Mouse (Mus musculus): ENCODE results near the gene Pard3. TPM values are rescaled to one million over a fixed set of nuclear protein-coding genes. Genes with fewer than 3 reads are reported as not detected.
A peak's percentile ranks its signal among the peaks of the same experiment; 100 is the strongest.

Pard3 gene
- polyA plus RNA-seq, 1 experiment from 2014 or later = 5.4 TPM

DNA sequence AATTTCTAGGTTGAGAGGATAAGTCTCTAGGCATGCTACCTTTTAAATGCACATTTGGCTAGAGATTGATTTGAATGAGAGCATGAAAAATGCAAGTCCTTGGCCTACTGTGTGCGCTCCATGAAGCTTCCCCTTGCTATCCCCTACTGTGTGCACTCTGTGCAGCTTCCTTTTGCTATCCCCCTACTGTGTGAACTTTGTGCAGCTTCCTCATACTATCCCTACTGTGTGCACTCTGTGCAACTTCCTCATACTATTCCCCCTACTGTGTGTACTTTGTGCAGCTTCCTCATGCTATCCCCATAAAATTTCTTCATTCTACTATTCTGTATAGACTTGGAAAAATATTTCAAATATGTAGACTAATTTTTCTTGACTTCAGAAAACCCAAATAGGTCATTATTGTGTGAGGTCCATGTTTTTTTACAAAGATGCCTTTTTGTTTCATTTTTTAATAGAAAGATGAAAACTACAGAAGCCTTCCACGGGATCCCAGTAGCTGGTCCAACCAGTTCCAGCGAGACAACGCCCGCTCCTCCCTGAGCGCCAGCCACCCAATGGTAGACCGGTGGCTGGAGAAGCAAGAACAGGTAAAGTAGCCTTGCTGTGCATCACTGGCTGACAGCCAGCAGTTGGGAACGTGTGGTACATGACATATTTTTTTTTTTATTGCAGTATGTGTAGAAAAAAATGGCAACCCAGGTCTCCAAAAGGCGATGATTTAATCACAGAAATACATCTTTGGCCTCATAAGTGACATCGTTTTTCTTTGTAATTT lies 260.1 kb downstream of the Pard3 start:
- DNase-seq = no peak
- ATAC-seq (ENCODE audit: low read depth) = no peak
- Histone ChIP-seq H3K4me3 (replicated peaks) (no peak overlapping the region), H3K27me3 (no peaks in the 10 kb centered on the region), H3K36me3 (no peaks in the 10 kb centered on the region), H3K9me3 (replicated peaks) (no peaks in the 10 kb centered on the region), H3K27ac (no peak overlapping the region), H3K4me1 (replicated peaks) (no peaks in the 10 kb centered on the region), H3K9ac (no peak overlapping the region), H3K4me2 (no peak overlapping the region)
- WGBS (ENCODE audit: insufficient replicate concordance) = 75% methylated on average over 10 of the region's 10 CpGs

DNA sequence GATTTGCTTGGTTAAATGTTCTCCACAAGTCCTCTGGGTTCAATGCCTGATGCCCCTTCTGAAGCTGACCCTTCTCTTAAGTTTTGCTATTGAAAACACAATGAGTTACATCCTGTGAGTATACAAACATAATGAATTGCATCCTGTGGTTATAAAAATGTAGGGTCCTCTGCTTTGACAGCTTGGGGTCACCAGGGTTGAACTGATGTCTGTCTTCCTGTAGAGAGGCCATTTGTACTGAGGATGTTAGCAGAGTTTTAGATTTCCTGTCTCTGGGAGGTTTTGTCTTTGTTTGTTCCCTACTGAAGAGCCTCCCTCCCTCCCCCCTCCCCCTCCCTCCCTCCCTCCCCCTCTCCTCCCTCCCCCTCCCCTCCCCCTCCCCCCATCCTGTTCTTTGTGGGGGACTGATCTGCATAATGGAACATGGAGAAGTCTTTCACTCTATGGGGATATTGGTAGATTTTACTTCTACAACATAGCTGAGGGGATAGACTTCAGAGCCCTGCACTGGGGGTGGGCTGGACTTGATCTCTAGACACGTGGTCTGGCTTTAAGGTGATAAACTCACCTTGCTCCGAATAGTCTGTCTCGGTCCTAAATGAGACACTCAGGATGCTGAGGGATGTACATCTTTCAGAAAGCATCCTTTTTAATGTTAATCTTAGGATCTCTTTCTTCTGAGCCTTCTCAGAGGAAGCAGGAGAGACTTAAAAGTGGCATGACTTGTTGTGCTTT lies 261.3 kb downstream of the Pard3 start:
- ATAC-seq (ENCODE audit: low read depth) = no peak

DNA sequence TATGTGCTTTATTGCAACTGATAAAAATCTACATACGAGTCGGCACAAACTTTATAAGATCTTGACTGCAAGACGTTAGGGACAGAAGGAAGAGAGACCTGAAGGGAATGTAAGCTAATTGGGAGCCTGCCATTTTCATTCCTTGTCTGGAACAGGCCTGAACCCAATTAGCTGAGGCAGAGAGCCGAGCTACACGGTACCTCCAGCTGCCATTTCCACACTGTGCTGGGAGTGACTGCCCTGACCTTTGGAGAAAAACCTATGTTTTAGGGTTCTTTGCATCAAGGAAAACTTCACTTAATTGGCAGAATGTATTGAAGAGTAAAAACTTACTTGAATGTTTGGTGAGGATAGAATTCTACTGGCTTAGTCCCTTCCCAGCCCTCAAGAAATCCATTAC lies 262.1 kb downstream of the Pard3 start:
- H3K4me3 ChIP-seq (replicated peaks) = no peak overlapping the region
- H3K9ac ChIP-seq = no peak overlapping the region
- no peaks in the 10 kb centered on the region for H3K36me3 ChIP-seq
- WGBS (ENCODE audit: insufficient replicate concordance) = 37% methylated on average over 5 of the region's 5 CpGs
- H3K4me1 ChIP-seq (replicated peaks) = no peaks in the 10 kb centered on the region; the same call in 1 of the 2 replicates
- H3K27me3 ChIP-seq = no peaks in the 10 kb centered on the region
- no peak overlapping the region for H3K27ac ChIP-seq
- no peaks in the 10 kb centered on the region for H3K9me3 ChIP-seq (replicated peaks)
- no peak overlapping the region for H3K4me2 ChIP-seq
- DNase-seq (no peak), ATAC-seq (ENCODE audit: low read depth) (no peak)

More for the DNA sequence above, 261.3 kb downstream of the Pard3 start:
- Histone ChIP-seq H3K9ac (no peak overlapping the region), H3K27ac (no peak overlapping the region), H3K4me2 (no peak overlapping the region), H3K4me1 (replicated peaks) (no peaks in the 10 kb centered on the region), H3K27me3 (no peaks in the 10 kb centered on the region), H3K9me3 (replicated peaks) (no peaks in the 10 kb centered on the region), H3K4me3 (replicated peaks) (no peak overlapping the region), H3K36me3 (no peaks in the 10 kb centered on the region)
- no peak for DNase-seq
- 44% methylated on average over 3 of the region's 3 CpGs for WGBS (ENCODE audit: insufficient replicate concordance)

DNA sequence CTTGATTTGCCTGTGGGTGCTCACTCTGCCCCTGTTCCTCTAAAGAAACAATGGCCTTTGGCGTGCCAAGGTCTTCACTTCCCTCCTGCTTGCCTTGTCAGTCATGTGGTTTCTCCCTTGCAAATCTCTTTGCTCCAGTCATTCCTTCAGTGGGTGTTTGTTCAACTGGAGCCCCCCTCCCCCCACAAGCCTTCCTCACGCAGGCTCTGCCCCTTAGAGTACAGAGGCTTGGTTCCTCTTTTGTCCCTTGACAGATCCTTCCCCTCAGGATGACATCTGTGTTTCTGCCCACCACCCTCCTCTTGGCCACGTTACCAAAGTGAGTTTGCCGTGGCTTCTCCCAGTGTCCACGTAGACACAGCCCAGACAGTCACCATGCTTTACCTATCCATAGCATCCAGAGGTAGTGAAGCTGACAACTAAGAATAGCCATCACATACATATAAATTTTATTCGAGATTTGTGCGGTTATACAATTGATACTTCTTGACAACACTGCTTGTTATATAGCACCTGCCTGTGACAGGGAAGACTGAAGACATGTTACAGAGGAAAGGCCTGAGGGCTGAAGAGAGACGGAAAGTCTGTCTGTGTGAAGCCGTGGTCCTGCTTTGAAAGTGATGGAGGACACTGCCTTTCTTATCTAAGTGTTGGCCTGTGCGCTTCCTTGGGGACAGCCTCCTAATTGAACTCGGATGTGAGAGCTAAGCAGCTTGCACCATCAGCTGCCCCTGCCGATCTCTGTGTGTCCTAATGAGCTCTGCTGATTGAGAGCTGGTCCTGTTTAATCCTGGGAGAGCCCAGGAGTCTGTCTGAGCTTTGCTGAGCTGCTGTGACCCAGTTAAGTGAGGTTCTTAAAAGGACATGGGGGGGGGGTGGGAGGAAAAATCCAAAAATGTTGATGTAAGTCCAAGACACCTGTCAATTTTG lies 266.8 kb downstream of the Pard3 start:
- Histone ChIP-seq H3K36me3 (no peaks in the 10 kb centered on the region), H3K9me3 (replicated peaks) (no peaks in the 10 kb centered on the region), H3K9ac (no peak overlapping the region), H3K4me1 (replicated peaks) (no peaks in the 10 kb centered on the region; the same call in 1 of the 2 replicates), H3K4me3 (replicated peaks) (no peak overlapping the region), H3K4me2 (no peak overlapping the region), H3K27ac (no peak overlapping the region), H3K27me3 (no peaks in the 10 kb centered on the region)
- ATAC-seq (ENCODE audit: low read depth) = no peak
- 18% methylated on average over 12 of the region's 12 CpGs for WGBS (ENCODE audit: insufficient replicate concordance)
- no peak for DNase-seq

DNA sequence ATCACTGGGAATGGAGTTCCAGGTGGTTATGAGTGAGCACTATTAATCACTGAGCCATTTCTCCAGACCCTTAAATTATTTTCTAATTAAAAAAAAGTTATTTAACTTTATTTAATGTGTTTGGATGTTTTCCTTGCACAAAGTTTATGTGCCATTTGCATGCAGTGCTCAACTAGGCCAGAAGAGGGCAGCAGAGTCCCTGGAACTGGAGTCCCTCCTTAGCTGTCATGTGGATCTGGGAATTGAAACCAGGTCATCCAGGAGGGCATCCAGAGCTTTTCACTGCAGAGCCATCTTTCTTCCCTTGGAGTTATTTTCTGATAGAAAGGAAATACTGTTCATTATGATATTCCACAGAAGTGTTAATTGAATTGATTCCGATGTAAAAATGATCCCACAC lies 268.1 kb downstream of the Pard3 start:
- WGBS (ENCODE audit: insufficient replicate concordance) = 82% methylated on average over 1 of the region's 1 CpGs
- no peaks in the 10 kb centered on the region for H3K9me3 ChIP-seq (replicated peaks)
- no peaks in the 10 kb centered on the region for H3K27me3 ChIP-seq
- no peak overlapping the region for H3K4me3 ChIP-seq (replicated peaks)
- H3K36me3 ChIP-seq = no peaks in the 10 kb centered on the region
- no peaks in the 10 kb centered on the region; the same call in 1 of the 2 replicates for H3K4me1 ChIP-seq (replicated peaks)
- ATAC-seq (ENCODE audit: low read depth) = no peak
- DNase-seq = peak; percentile 6
- H3K27ac ChIP-seq = no peak overlapping the region
- H3K9ac ChIP-seq = no peak overlapping the region
- no peak overlapping the region for H3K4me2 ChIP-seq

DNA sequence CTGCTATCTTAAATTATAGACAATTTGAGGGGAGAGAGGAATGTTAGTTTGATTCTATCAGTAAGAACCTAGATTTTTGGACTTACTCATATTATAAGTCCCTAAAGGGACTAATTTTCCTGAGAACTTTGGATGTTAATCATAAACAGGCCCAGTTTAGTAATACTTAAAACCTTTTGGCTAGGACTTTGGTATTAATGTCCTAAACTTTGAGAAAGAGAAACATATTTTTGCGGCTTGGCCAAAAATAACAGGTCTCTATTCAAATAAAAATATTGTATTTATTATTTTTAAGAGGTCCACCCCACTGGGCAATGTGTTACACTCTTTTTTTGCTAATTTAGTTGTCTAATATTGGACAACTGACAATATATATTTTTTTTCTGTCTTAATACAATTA lies 271.5 kb downstream of the Pard3 start:
- 71% methylated on average over 1 of the region's 1 CpGs for WGBS (ENCODE audit: insufficient replicate concordance)
- Histone ChIP-seq H3K9ac (no peak overlapping the region), H3K4me1 (replicated peaks) (no peaks in the 10 kb centered on the region; the same call in 1 of the 2 replicates), H3K4me2 (no peak overlapping the region), H3K27me3 (no peaks in the 10 kb centered on the region), H3K4me3 (replicated peaks) (no peak overlapping the region), H3K27ac (no peak overlapping the region), H3K9me3 (replicated peaks) (no peaks in the 10 kb centered on the region), H3K36me3 (no peaks in the 10 kb centered on the region)
- ATAC-seq (ENCODE audit: low read depth) (no peak), DNase-seq (no peak)

DNA sequence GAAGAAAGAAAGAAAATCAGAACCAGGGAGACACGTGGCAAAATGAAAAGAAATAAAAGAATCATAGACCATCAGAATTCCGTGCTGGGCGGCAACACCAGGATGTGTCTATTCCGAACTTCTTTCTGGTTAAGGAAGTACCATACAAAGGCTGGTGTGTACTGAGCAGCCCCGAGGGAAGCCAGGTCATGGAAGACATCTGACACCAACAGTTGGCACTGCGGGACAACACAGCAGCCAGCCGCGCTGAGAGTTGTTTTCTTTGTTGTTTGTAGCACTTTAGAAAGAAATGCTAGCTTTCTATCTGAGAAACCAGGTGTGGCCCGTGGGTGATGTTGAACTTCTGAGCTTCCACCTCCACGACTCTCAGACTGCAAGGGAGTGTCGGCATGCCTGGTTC lies 274.5 kb downstream of the Pard3 start:
- no peaks in the 10 kb centered on the region for H3K4me1 ChIP-seq (replicated peaks)
- H3K27me3 ChIP-seq = no peaks in the 10 kb centered on the region
- ATAC-seq (ENCODE audit: low read depth) (no peak), DNase-seq (no peak)
- H3K27ac ChIP-seq = no peak overlapping the region
- H3K4me3 ChIP-seq (replicated peaks) = no peak overlapping the region
- no peak overlapping the region for H3K4me2 ChIP-seq
- H3K9ac ChIP-seq = no peak overlapping the region
- 68% methylated on average over 11 of the region's 11 CpGs for WGBS (ENCODE audit: insufficient replicate concordance)
- no peaks in the 10 kb centered on the region for H3K9me3 ChIP-seq (replicated peaks)
- H3K36me3 ChIP-seq = no peaks in the 10 kb centered on the region

DNA sequence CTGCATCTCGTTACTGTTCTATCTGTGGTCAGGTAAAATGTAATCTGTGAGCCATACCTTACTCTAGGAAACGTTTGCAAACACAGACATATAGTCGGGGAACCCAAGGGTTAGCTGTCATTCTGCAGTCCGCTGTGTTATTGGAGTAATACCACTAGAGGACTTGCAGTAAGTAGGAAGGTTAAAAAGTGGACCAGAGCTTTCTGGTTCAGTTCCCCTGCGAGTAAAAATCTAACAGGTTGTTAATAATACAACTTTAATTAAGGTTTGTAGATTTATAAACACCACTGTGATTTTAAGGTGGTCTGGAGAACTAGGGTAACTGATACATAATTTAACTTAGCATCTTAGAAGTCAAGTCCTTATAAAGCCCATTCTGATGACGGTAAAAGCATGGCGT lies 277.4 kb downstream of the Pard3 start:
- Histone ChIP-seq H3K27me3 (no peaks in the 10 kb centered on the region), H3K9ac (no peak overlapping the region), H3K36me3 (no peaks in the 10 kb centered on the region), H3K4me3 (replicated peaks) (no peak overlapping the region), H3K9me3 (replicated peaks) (no peaks in the 10 kb centered on the region), H3K4me2 (no peak overlapping the region), H3K27ac (no peak overlapping the region), H3K4me1 (replicated peaks) (peaks cover 5% of the 10 kb centered on the region; the same call in 1 of the 2 replicates)
- WGBS (ENCODE audit: insufficient replicate concordance) = 65% methylated on average over 7 of the region's 7 CpGs
- DNase-seq (no peak), ATAC-seq (ENCODE audit: low read depth) (no peak)

DNA sequence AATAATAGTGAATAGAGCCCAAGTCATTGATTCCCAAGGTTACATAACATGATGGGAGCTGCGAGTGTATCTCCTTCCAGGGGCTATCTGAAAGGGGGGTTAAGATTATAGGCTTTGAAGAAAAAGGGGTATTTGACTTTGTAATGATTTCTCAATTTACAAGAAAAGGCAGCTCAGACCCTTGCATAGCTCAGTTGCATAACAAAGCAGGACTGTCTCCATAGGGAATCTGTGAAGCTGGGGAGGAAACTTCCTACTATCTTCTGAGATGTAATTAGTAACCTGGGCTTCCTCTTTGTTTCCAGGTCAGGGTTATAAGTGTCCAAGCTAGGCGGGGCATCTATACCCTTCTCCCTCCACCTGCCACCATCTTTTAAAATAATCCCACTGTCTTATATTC lies 279.4 kb downstream of the Pard3 start:
- no peak overlapping the region for H3K4me3 ChIP-seq (replicated peaks)
- no peak overlapping the region for H3K27ac ChIP-seq
- ATAC-seq (ENCODE audit: low read depth) (no peak), DNase-seq (no peak)
- H3K4me1 ChIP-seq (replicated peaks) = peaks cover 5% of the 10 kb centered on the region; the same call in 1 of the 2 replicates
- no peak overlapping the region for H3K9ac ChIP-seq
- H3K9me3 ChIP-seq (replicated peaks) = no peaks in the 10 kb centered on the region
- WGBS (ENCODE audit: insufficient replicate concordance) = 56% methylated on average over 2 of the region's 2 CpGs
- no peak overlapping the region for H3K4me2 ChIP-seq
- no peaks in the 10 kb centered on the region for H3K36me3 ChIP-seq
- H3K27me3 ChIP-seq = no peaks in the 10 kb centered on the region

DNA sequence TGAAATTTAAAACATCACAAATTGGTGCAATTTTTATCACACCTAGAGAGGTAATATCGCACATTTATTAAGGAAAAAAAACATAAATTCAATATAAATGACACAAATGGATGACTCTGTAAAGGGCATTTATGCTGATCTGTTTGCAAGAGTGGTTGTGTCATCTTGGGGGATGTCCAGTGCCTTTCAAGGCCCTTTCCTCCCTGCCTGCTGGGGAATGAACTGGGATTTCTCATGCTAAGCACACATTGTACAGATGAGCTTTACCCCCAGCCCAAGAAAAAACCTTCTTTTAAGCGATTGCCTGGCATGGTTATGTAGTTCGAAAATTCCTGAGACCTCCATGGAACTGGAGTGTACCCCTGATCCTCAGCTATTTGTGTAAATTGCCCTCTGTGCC lies 280.7 kb downstream of the Pard3 start:
- Histone ChIP-seq H3K9me3 (replicated peaks) (no peaks in the 10 kb centered on the region), H3K4me2 (no peak overlapping the region), H3K9ac (no peak overlapping the region), H3K36me3 (no peaks in the 10 kb centered on the region), H3K4me3 (replicated peaks) (no peak overlapping the region), H3K27ac (no peak overlapping the region), H3K27me3 (no peaks in the 10 kb centered on the region), H3K4me1 (replicated peaks) (peaks cover 5% of the 10 kb centered on the region; the same call in 1 of the 2 replicates)
- WGBS (ENCODE audit: insufficient replicate concordance) = 56% methylated on average over 3 of the region's 3 CpGs
- DNase-seq (no peak), ATAC-seq (ENCODE audit: low read depth) (no peak)

DNA sequence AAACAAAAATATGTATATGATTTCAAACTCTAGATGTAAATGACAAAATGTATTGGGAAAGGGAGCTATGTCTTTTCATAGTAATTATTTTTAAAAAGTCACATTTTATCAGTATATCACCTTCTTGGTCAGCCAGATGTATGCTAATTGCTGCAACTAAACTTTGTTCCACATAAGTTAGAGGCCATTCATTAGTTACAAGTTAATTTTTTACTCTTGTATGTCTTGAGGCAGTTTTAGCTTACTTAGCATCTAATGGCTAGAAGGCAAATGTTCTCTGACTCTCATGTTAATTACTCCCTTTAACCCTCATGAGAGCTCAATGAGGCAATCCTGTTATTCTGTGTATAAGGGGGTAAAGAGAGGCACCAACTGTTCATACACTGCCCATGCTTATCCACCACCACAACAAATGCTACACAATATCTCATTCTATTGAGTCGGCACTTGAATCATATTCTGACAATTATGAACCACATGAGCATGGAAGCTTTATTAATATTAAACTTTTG lies 282.3 kb downstream of the Pard3 start:
- Histone ChIP-seq H3K4me2 (no peak overlapping the region), H3K4me1 (replicated peaks) (peaks cover 5% of the 10 kb centered on the region; the same call in 1 of the 2 replicates), H3K36me3 (no peaks in the 10 kb centered on the region), H3K4me3 (replicated peaks) (no peak overlapping the region), H3K9ac (no peak overlapping the region), H3K27me3 (no peaks in the 10 kb centered on the region), H3K9me3 (replicated peaks) (no peaks in the 10 kb centered on the region), H3K27ac (no peak overlapping the region)
- ATAC-seq (ENCODE audit: low read depth) (no peak), DNase-seq (no peak)
- WGBS (ENCODE audit: insufficient replicate concordance) = 72% methylated on average over 1 of the region's 1 CpGs
